Mouse (Mus musculus): ENCODE measurements around the gene Zfp989.
"Not testable (repeated sequence)": the region's sequence is repeated elsewhere in the genome, so short reads cannot be mapped to it uniquely, and the experiment has no call there.

GRCm38 (mm10) chr4:146971757-146972156, at the start of gene Zfp989:
- TF ChIP-seq POLR2A (IDR thresholded peaks at IDR 0.05; ENCODE audit: extremely low read depth, insufficient read depth, low read length); CTCF (IDR thresholded peaks at IDR 0.05; ENCODE audit: low read depth, low read length): not testable (repeated sequence)
